Mouse (Mus musculus): ENCODE measurements around the gene Gmeb2. TPM values are rescaled to one million over a fixed set of nuclear protein-coding genes. Genes with fewer than 3 reads are reported as not detected.
A peak's percentile ranks its signal among the peaks of the same experiment; 100 is the strongest.

The Gmeb2 gene
- polyA plus RNA-seq, 1 experiment from 2014 or later = 18.1 TPM

- Histone ChIP-seq H3K27ac (replicated peaks) (no peak overlapping the region), H3K4me1 (peaks cover 6% of the 10 kb centered on the region; the same call in 1 of the 2 replicates), H3K36me3 (peaks cover 63% of the 10 kb centered on the region), H3K27me3 (ENCODE audit: low read depth, poor library complexity, severe bottlenecking) (peaks cover 42% of the 10 kb centered on the region), H3K4me3 (no peak overlapping the region), H3K9me3 (replicated peaks) (no peaks in the 10 kb centered on the region)
- WGBS = 82% methylated on average over 1 of the region's 1 CpGs
- DNase-seq (ENCODE audit: low spot score) = no peak
These were observed 17.1 kb upstream of the Gmeb2 start for GRCm38 (mm10) chr2:181304944-181305343.

GRCm38 (mm10) chr2:181302041-181302440 is 14.2 kb upstream of the Gmeb2 start:
- H3K4me3 ChIP-seq = no peak overlapping the region
- 0 out of 2 replicates have a peak, but pooled peaks cover 2% of the 10 kb centered on the region for H3K4me1 ChIP-seq
- 30% methylated on average over 3 of the region's 3 CpGs for WGBS
- no peak overlapping the region for H3K27ac ChIP-seq (replicated peaks)
- peaks cover 21% of the 10 kb centered on the region for H3K27me3 ChIP-seq (ENCODE audit: low read depth, poor library complexity, severe bottlenecking)
- DNase-seq (ENCODE audit: low spot score) = no peak
- H3K36me3 ChIP-seq = peaks cover 55% of the 10 kb centered on the region
- H3K9me3 ChIP-seq (replicated peaks) = no peaks in the 10 kb centered on the region

- 92% methylated on average over 1 of the region's 1 CpGs for WGBS
- DNase-seq (ENCODE audit: low spot score) = no peak
These were observed 3.1 kb upstream of the Gmeb2 start for GRCm38 (mm10) chr2:181290937-181291336.

GRCm38 (mm10) chr2:181288691-181289090 is 856 bp upstream of the Gmeb2 start:
- peaks cover 25% of the 10 kb centered on the region for H3K36me3 ChIP-seq
- H3K9me3 ChIP-seq (replicated peaks) = no peaks in the 10 kb centered on the region
- H3K27me3 ChIP-seq (ENCODE audit: low read depth, poor library complexity, severe bottlenecking) = no peaks in the 10 kb centered on the region
- WGBS = 85% methylated on average over 3 of the region's 3 CpGs
- peaks cover 22% of the 10 kb centered on the region for H3K4me1 ChIP-seq
- DNase-seq (ENCODE audit: low spot score) = no peak
- H3K27ac ChIP-seq (replicated peaks) = peak overlapping the region; percentile 98; the same call in 1 of the 2 replicates
- H3K4me3 ChIP-seq = peak overlapping the region; percentile 75

More at GRCm38 (mm10) chr2:181290937-181291336, 3.1 kb upstream of the Gmeb2 start:
- Histone ChIP-seq H3K4me3 (no peak overlapping the region), H3K4me1 (peaks cover 22% of the 10 kb centered on the region), H3K27me3 (ENCODE audit: low read depth, poor library complexity, severe bottlenecking) (no peaks in the 10 kb centered on the region), H3K9me3 (replicated peaks) (no peaks in the 10 kb centered on the region), H3K36me3 (peaks cover 11% of the 10 kb centered on the region), H3K27ac (replicated peaks) (no peak overlapping the region)

GRCm38 (mm10) chr2:181287338-181287957 is 387 bp downstream of the Gmeb2 start:
- Histone ChIP-seq H3K27me3 (ENCODE audit: low read depth, poor library complexity, severe bottlenecking) (no peaks in the 10 kb centered on the region), H3K36me3 (peaks cover 38% of the 10 kb centered on the region), H3K4me1 (peaks cover 22% of the 10 kb centered on the region), H3K9me3 (replicated peaks) (no peaks in the 10 kb centered on the region), H3K27ac (replicated peaks) (peak overlapping the region; percentile 98), H3K4me3 (peak overlapping the region; percentile 75)
- DNase-seq (ENCODE audit: low spot score) = peak; percentile 90
- WGBS = under 1% methylated on average over 61 of the region's 71 CpGs

- 60% methylated on average over 6 of the region's 6 CpGs for WGBS
- Histone ChIP-seq H3K27ac (replicated peaks) (peak overlapping the region; percentile 98), H3K9me3 (replicated peaks) (no peaks in the 10 kb centered on the region), H3K4me3 (peak overlapping the region; percentile 75), H3K27me3 (ENCODE audit: low read depth, poor library complexity, severe bottlenecking) (no peaks in the 10 kb centered on the region), H3K36me3 (peaks cover 44% of the 10 kb centered on the region), H3K4me1 (peaks cover 22% of the 10 kb centered on the region)
- no peak for DNase-seq (ENCODE audit: low spot score)
These were observed 1.1 kb downstream of the Gmeb2 start for GRCm38 (mm10) chr2:181286629-181287337.

GRCm38 (mm10) chr2:181279968-181280367 is 7.9 kb downstream of the Gmeb2 start:
- Histone ChIP-seq H3K4me3 (no peak overlapping the region), H3K27ac (replicated peaks) (no peak overlapping the region), H3K9me3 (replicated peaks) (no peaks in the 10 kb centered on the region), H3K36me3 (peaks cover 92% of the 10 kb centered on the region), H3K4me1 (no peaks in the 10 kb centered on the region), H3K27me3 (ENCODE audit: low read depth, poor library complexity, severe bottlenecking) (no peaks in the 10 kb centered on the region)
- no peak for DNase-seq (ENCODE audit: low spot score)
- WGBS = 98% methylated on average over 1 of the region's 1 CpGs

- H3K27ac ChIP-seq (replicated peaks) = no peak overlapping the region
- no peaks in the 10 kb centered on the region for H3K9me3 ChIP-seq (replicated peaks)
- WGBS = 88% methylated on average over 3 of the region's 3 CpGs
- H3K4me1 ChIP-seq = no peaks in the 10 kb centered on the region
- peaks cover 93% of the 10 kb centered on the region for H3K36me3 ChIP-seq
- DNase-seq (ENCODE audit: low spot score) = no peak
- no peak overlapping the region for H3K4me3 ChIP-seq
- H3K27me3 ChIP-seq (ENCODE audit: low read depth, poor library complexity, severe bottlenecking) = no peaks in the 10 kb centered on the region
These were observed 10.0 kb downstream of the Gmeb2 start for GRCm38 (mm10) chr2:181277866-181278265.

- peaks cover 92% of the 10 kb centered on the region for H3K36me3 ChIP-seq
- no peak overlapping the region for H3K27ac ChIP-seq (replicated peaks)
- no peak overlapping the region for H3K4me3 ChIP-seq
- no peaks in the 10 kb centered on the region for H3K27me3 ChIP-seq (ENCODE audit: low read depth, poor library complexity, severe bottlenecking)
- no peaks in the 10 kb centered on the region for H3K4me1 ChIP-seq
- no peaks in the 10 kb centered on the region for H3K9me3 ChIP-seq (replicated peaks)
- WGBS = 91% methylated on average over 1 of the region's 1 CpGs
- DNase-seq (ENCODE audit: low spot score) = no peak
These were observed 11.1 kb downstream of the Gmeb2 start for GRCm38 (mm10) chr2:181276766-181277165.

GRCm38 (mm10) chr2:181274639-181275038 is 13.2 kb downstream of the Gmeb2 start:
- Histone ChIP-seq H3K4me3 (no peak overlapping the region), H3K27ac (replicated peaks) (no peak overlapping the region), H3K36me3 (peaks cover 94% of the 10 kb centered on the region), H3K27me3 (ENCODE audit: low read depth, poor library complexity, severe bottlenecking) (no peaks in the 10 kb centered on the region), H3K4me1 (no peaks in the 10 kb centered on the region), H3K9me3 (replicated peaks) (no peaks in the 10 kb centered on the region)
- no peak for DNase-seq (ENCODE audit: low spot score)
- 88% methylated on average over 4 of the region's 4 CpGs for WGBS

GRCm38 (mm10) chr2:181273829-181274228 is 14.0 kb downstream of the Gmeb2 start:
- no peak for DNase-seq (ENCODE audit: low spot score)
- no peaks in the 10 kb centered on the region for H3K9me3 ChIP-seq (replicated peaks)
- H3K27ac ChIP-seq (replicated peaks) = no peak overlapping the region
- no peaks in the 10 kb centered on the region for H3K27me3 ChIP-seq (ENCODE audit: low read depth, poor library complexity, severe bottlenecking)
- 97% methylated on average over 2 of the region's 2 CpGs for WGBS
- peaks cover 95% of the 10 kb centered on the region for H3K36me3 ChIP-seq
- no peak overlapping the region for H3K4me3 ChIP-seq
- H3K4me1 ChIP-seq = no peaks in the 10 kb centered on the region

- DNase-seq (ENCODE audit: low spot score) = no peak
- Histone ChIP-seq H3K9me3 (replicated peaks) (no peaks in the 10 kb centered on the region), H3K27me3 (ENCODE audit: low read depth, poor library complexity, severe bottlenecking) (no peaks in the 10 kb centered on the region), H3K36me3 (peaks cover 95% of the 10 kb centered on the region), H3K4me3 (no peak overlapping the region), H3K27ac (replicated peaks) (no peak overlapping the region), H3K4me1 (no peaks in the 10 kb centered on the region)
- 88% methylated on average over 2 of the region's 2 CpGs for WGBS
These were observed 15.7 kb downstream of the Gmeb2 start for GRCm38 (mm10) chr2:181272092-181272491.

- DNase-seq (ENCODE audit: low spot score) = no peak
- H3K36me3 ChIP-seq = peaks cover 95% of the 10 kb centered on the region
- 92% methylated on average over 2 of the region's 2 CpGs for WGBS
These were observed 21.0 kb downstream of the Gmeb2 start for GRCm38 (mm10) chr2:181266839-181267238.

More at GRCm38 (mm10) chr2:181266839-181267238, 21.0 kb downstream of the Gmeb2 start:
- H3K9me3 ChIP-seq (replicated peaks) = no peaks in the 10 kb centered on the region
- no peak overlapping the region for H3K27ac ChIP-seq (replicated peaks)
- H3K27me3 ChIP-seq (ENCODE audit: low read depth, poor library complexity, severe bottlenecking) = no peaks in the 10 kb centered on the region
- no peak overlapping the region for H3K4me3 ChIP-seq
- no peaks in the 10 kb centered on the region for H3K4me1 ChIP-seq
